Mouse (Mus musculus) embryonic facial prominence, embryonic 11.5 days (tissue): ENCODE data around the gene Pla1a. TPM values are rescaled to one million over a fixed set of nuclear protein-coding genes. Genes with fewer than 3 reads are reported as not detected.

Source experiments
- ATAC-seq: fragments of 200-750 bp; cut with Nextera tagmentation; replicated peaks from 2 replicates; pipeline ENCODE4 v1.8.0; 2017; ENCODE audit warnings: low read depth; ENCODE audit not compliant: insufficient number of reproducible peaks, low FRiP score, low TSS enrichment
- DNase-seq: peaks from one replicate; pipeline ENCODE4 v3.0.0-alpha.2; 2015; ENCODE audit warnings: low spot score
- H3K27ac ChIP-seq: fragments of 300-500 bp; sonication (generic); replicated peaks from 2 replicates; pipeline ENCODE4 v1.5.1; 2014; ENCODE audit warnings: mild to moderate bottlenecking, low read depth, low read length, control low read depth
- H3K27me3 ChIP-seq: fragments of 300-500 bp; sonication (generic); 2 replicates; pipeline ENCODE4 v1.6.1; 2014; ENCODE audit warnings: mild to moderate bottlenecking, low read length, moderate library complexity, mixed read lengths; ENCODE audit not compliant: control insufficient read depth, insufficient read depth
- H3K36me3 ChIP-seq: fragments of 300-500 bp; sonication (generic); replicated peaks from 2 replicates; pipeline ENCODE4 v1.6.1; 2014; ENCODE audit warnings: low read depth, mild to moderate bottlenecking, low read length, moderate library complexity, mixed read lengths; ENCODE audit not compliant: control insufficient read depth, insufficient read depth
- H3K4me1 ChIP-seq: fragments of 300-500 bp; sonication (generic); 2 replicates; pipeline ENCODE4 v1.6.1; 2014; ENCODE audit warnings: low read length, mixed read lengths; ENCODE audit not compliant: control insufficient read depth, insufficient read depth
- H3K4me2 ChIP-seq: fragments of 300-500 bp; sonication (generic); 2 replicates; pipeline ENCODE4 v1.6.1; 2014; ENCODE audit warnings: low read depth, mild to moderate bottlenecking, control low read depth, low read length, moderate library complexity
- H3K4me3 ChIP-seq: fragments of 300-500 bp; sonication (generic); 2 replicates; pipeline ENCODE4 v1.5.1; 2014; ENCODE audit warnings: low read depth, low read length, control low read depth
- H3K9ac ChIP-seq: fragments of 300-500 bp; sonication (generic); replicated peaks from 2 replicates; pipeline ENCODE4 v1.6.1; 2014; ENCODE audit warnings: mild to moderate bottlenecking, control low read depth, low read length
- H3K9me3 ChIP-seq: fragments of 300-500 bp; sonication (generic); replicated peaks from 2 replicates; pipeline ENCODE4 v1.6.1; 2016; ENCODE audit warnings: mild to moderate bottlenecking, low read length, inconsistent platforms, mixed read lengths; ENCODE audit not compliant: control insufficient read depth
- WGBS: fragments of 180-500 bp; shearing (Covaris S2); extraction: QIAGEN DNeasy Blood & Tissue Kit; methylation state at CpG from one replicate; pipeline ENCODE4 v1.1.7; 2014; 5-methylcytosine and 5-hydroxymethylcytosine counted together
- polyA plus RNA-seq: library from polyadenylated mRNA; unstranded; fragments of >200 nt; fragmentation: Nextera tagmentation; extraction: Ambion mirVana; gene quantifications from 2 replicates; pipeline ENCODE4 v1.2.1, GENCODE M21; 2014

Gene Pla1a
- polyA plus RNA-seq, 1 experiment from 2014 or later = not detected

GRCm38 (mm10) chr16:38473661-38474060 lies 40.7 kb upstream of the Pla1a start:
- H3K27me3 ChIP-seq = no peaks in the 10 kb centered on the region
- no peak overlapping the region for H3K9ac ChIP-seq
- ATAC-seq (no peak), DNase-seq (no peak)
- WGBS = 87% methylated on average over 5 of the region's 5 CpGs
- H3K4me1 ChIP-seq = no peaks in the 10 kb centered on the region
- H3K27ac ChIP-seq = no peak overlapping the region
- no peak overlapping the region for H3K4me3 ChIP-seq
- no peaks in the 10 kb centered on the region for H3K36me3 ChIP-seq
- no peak overlapping the region for H3K4me2 ChIP-seq
- no peaks in the 10 kb centered on the region for H3K9me3 ChIP-seq

- Histone ChIP-seq H3K36me3 (no peaks in the 10 kb centered on the region), H3K9me3 (no peaks in the 10 kb centered on the region), H3K4me1 (no peaks in the 10 kb centered on the region), H3K27me3 (no peaks in the 10 kb centered on the region), H3K27ac (no peak overlapping the region), H3K4me3 (no peak overlapping the region), H3K4me2 (no peak overlapping the region), H3K9ac (no peak overlapping the region)
- 87% methylated on average over 5 of the region's 5 CpGs for WGBS
- ATAC-seq = no peak
- DNase-seq = no peak
Observed at GRCm38 (mm10) chr16:38472507-38472873, 39.5 kb upstream of the Pla1a start.

GRCm38 (mm10) chr16:38471697-38472506 lies 39.0 kb upstream of the Pla1a start:
- H3K9me3 ChIP-seq = no peaks in the 10 kb centered on the region
- DNase-seq (no peak), ATAC-seq (no peak)
- H3K4me3 ChIP-seq = no peak overlapping the region
- no peak overlapping the region for H3K4me2 ChIP-seq
- H3K36me3 ChIP-seq = no peaks in the 10 kb centered on the region
- H3K9ac ChIP-seq = no peak overlapping the region
- H3K27ac ChIP-seq = no peak overlapping the region
- H3K4me1 ChIP-seq = no peaks in the 10 kb centered on the region
- WGBS = 79% methylated on average over 11 of the region's 11 CpGs
- no peaks in the 10 kb centered on the region for H3K27me3 ChIP-seq

GRCm38 (mm10) chr16:38469437-38469836 lies 36.5 kb upstream of the Pla1a start:
- DNase-seq = no peak
- H3K4me3 ChIP-seq = no peak overlapping the region
- no peaks in the 10 kb centered on the region for H3K9me3 ChIP-seq
- no peak overlapping the region for H3K27ac ChIP-seq
- no peak for ATAC-seq
- no peak overlapping the region for H3K4me2 ChIP-seq
- no peaks in the 10 kb centered on the region for H3K36me3 ChIP-seq
- no peaks in the 10 kb centered on the region for H3K4me1 ChIP-seq
- no peak overlapping the region for H3K9ac ChIP-seq
- H3K27me3 ChIP-seq = no peaks in the 10 kb centered on the region
- 69% methylated on average over 8 of the region's 8 CpGs for WGBS

GRCm38 (mm10) chr16:38468706-38469018 lies 35.7 kb upstream of the Pla1a start:
- no peak for DNase-seq
- Histone ChIP-seq H3K9ac (no peak overlapping the region), H3K36me3 (no peaks in the 10 kb centered on the region), H3K27me3 (no peaks in the 10 kb centered on the region), H3K9me3 (no peaks in the 10 kb centered on the region), H3K27ac (no peak overlapping the region), H3K4me3 (no peak overlapping the region), H3K4me2 (no peak overlapping the region), H3K4me1 (no peaks in the 10 kb centered on the region)
- 35% methylated on average over 3 of the region's 3 CpGs for WGBS
- no peak for ATAC-seq

GRCm38 (mm10) chr16:38467917-38468705 lies 35.2 kb upstream of the Pla1a start:
- no peak for ATAC-seq
- 78% methylated on average over 8 of the region's 8 CpGs for WGBS
- DNase-seq = no peak
- Histone ChIP-seq H3K9me3 (no peaks in the 10 kb centered on the region), H3K27me3 (no peaks in the 10 kb centered on the region), H3K36me3 (no peaks in the 10 kb centered on the region), H3K4me1 (no peaks in the 10 kb centered on the region), H3K4me2 (no peak overlapping the region), H3K27ac (no peak overlapping the region), H3K9ac (no peak overlapping the region), H3K4me3 (no peak overlapping the region)

- Histone ChIP-seq H3K9ac (no peak overlapping the region), H3K27ac (no peak overlapping the region), H3K4me3 (no peak overlapping the region), H3K27me3 (no peaks in the 10 kb centered on the region), H3K36me3 (no peaks in the 10 kb centered on the region), H3K4me1 (no peaks in the 10 kb centered on the region), H3K9me3 (no peaks in the 10 kb centered on the region), H3K4me2 (no peak overlapping the region)
- ATAC-seq (no peak), DNase-seq (no peak)
- WGBS = 85% methylated on average over 13 of the region's 13 CpGs
Observed at GRCm38 (mm10) chr16:38467091-38467916, 34.4 kb upstream of the Pla1a start.
